Mouse (Mus musculus): ENCODE data around the gene Gli3. TPM values are rescaled to one million over a fixed set of nuclear protein-coding genes. Genes with fewer than 3 reads are reported as not detected.
A peak's percentile ranks its signal among the peaks of the same experiment; 100 is the strongest.

The Gli3 gene
- polyA plus RNA-seq, 1 experiment from 2014 or later, result 30.1 TPM

- WGBS, result 61% methylated on average over 4 of the region's 4 CpGs
- Histone ChIP-seq H3K4me2 (no peak overlapping the region), H3K27ac (no peak overlapping the region), H3K9me3 (no peaks in the 10 kb centered on the region), H3K27me3 (no peaks in the 10 kb centered on the region), H3K9ac (no peak overlapping the region), H3K4me1 (peaks cover 7% of the 10 kb centered on the region; the same call in 1 of the 2 replicates), H3K4me3 (no peak overlapping the region), H3K36me3 (no peaks in the 10 kb centered on the region)
- no peak for ATAC-seq (ENCODE audit: insufficient number of reproducible peaks, low FRiP score, low TSS enrichment, low read depth)
Observed at GRCm38 (mm10) chr13:15707481-15707881, 244.4 kb downstream of the Gli3 start.

- no peak overlapping the region for H3K4me3 ChIP-seq
- no peaks in the 10 kb centered on the region for H3K27me3 ChIP-seq
- H3K27ac ChIP-seq, result no peak overlapping the region
- H3K36me3 ChIP-seq, result peaks cover 28% of the 10 kb centered on the region
- WGBS, result 89% methylated on average over 7 of the region's 7 CpGs
- no peak overlapping the region for H3K9ac ChIP-seq
- H3K4me2 ChIP-seq, result no peak overlapping the region
- peaks cover 6% of the 10 kb centered on the region for H3K4me1 ChIP-seq
- H3K9me3 ChIP-seq, result no peaks in the 10 kb centered on the region
- no peak for ATAC-seq (ENCODE audit: insufficient number of reproducible peaks, low FRiP score, low TSS enrichment, low read depth)
Observed at GRCm38 (mm10) chr13:15713486-15713885, 250.5 kb downstream of the Gli3 start.

- no peak for ATAC-seq (ENCODE audit: insufficient number of reproducible peaks, low FRiP score, low TSS enrichment, low read depth)
- no peaks in the 10 kb centered on the region for H3K9me3 ChIP-seq
- H3K27ac ChIP-seq, result no peak overlapping the region
- 82% methylated on average over 4 of the region's 4 CpGs for WGBS
- H3K27me3 ChIP-seq, result no peaks in the 10 kb centered on the region
- peaks cover 28% of the 10 kb centered on the region for H3K36me3 ChIP-seq
- H3K4me2 ChIP-seq, result no peak overlapping the region
- no peak overlapping the region for H3K9ac ChIP-seq
- peaks cover 6% of the 10 kb centered on the region for H3K4me1 ChIP-seq
- H3K4me3 ChIP-seq, result no peak overlapping the region
Observed at GRCm38 (mm10) chr13:15714331-15714725, 251.3 kb downstream of the Gli3 start.

GRCm38 (mm10) chr13:15714726-15715437, 251.8 kb downstream of the Gli3 start:
- Histone ChIP-seq H3K9me3 (no peaks in the 10 kb centered on the region), H3K4me2 (no peak overlapping the region), H3K27me3 (no peaks in the 10 kb centered on the region), H3K4me3 (no peak overlapping the region), H3K27ac (peak overlapping the region; percentile 38; the same call in 1 of the 2 replicates), H3K9ac (no peak overlapping the region), H3K36me3 (peaks cover 30% of the 10 kb centered on the region), H3K4me1 (peaks cover 6% of the 10 kb centered on the region)
- ATAC-seq (ENCODE audit: insufficient number of reproducible peaks, low FRiP score, low TSS enrichment, low read depth), result no peak
- 37% methylated on average over 8 of the region's 8 CpGs for WGBS

GRCm38 (mm10) chr13:15721446-15721845, 258.4 kb downstream of the Gli3 start:
- ATAC-seq (ENCODE audit: insufficient number of reproducible peaks, low FRiP score, low TSS enrichment, low read depth), result no peak
- no peak overlapping the region for H3K9ac ChIP-seq
- no peak overlapping the region for H3K27ac ChIP-seq
- no peak overlapping the region for H3K4me2 ChIP-seq
- 84% methylated on average over 1 of the region's 1 CpGs for whole genome bisulfite sequencing
- H3K27me3 ChIP-seq, result no peaks in the 10 kb centered on the region
- H3K36me3 ChIP-seq, result peaks cover 59% of the 10 kb centered on the region
- no peaks in the 10 kb centered on the region for H3K4me1 ChIP-seq
- H3K4me3 ChIP-seq, result no peak overlapping the region
- H3K9me3 ChIP-seq, result no peaks in the 10 kb centered on the region

- no peak overlapping the region for H3K9ac ChIP-seq
- 89% methylated on average over 1 of the region's 1 CpGs for WGBS
Observed at GRCm38 (mm10) chr13:15722766-15723379, 259.8 kb downstream of the Gli3 start.

GRCm38 (mm10) chr13:15724723-15725122, 261.7 kb downstream of the Gli3 start:
- Histone ChIP-seq H3K36me3 (peaks cover 75% of the 10 kb centered on the region), H3K4me3 (no peak overlapping the region), H3K9ac (no peak overlapping the region), H3K4me2 (no peak overlapping the region), H3K4me1 (no peaks in the 10 kb centered on the region), H3K27ac (no peak overlapping the region), H3K27me3 (no peaks in the 10 kb centered on the region), H3K9me3 (no peaks in the 10 kb centered on the region)
- WGBS, result 92% methylated on average over 10 of the region's 10 CpGs
- ATAC-seq (ENCODE audit: insufficient number of reproducible peaks, low FRiP score, low TSS enrichment, low read depth), result no peak

More at GRCm38 (mm10) chr13:15722766-15723379, 259.8 kb downstream of the Gli3 start:
- Histone ChIP-seq H3K9me3 (no peaks in the 10 kb centered on the region), H3K4me1 (no peaks in the 10 kb centered on the region), H3K4me2 (no peak overlapping the region), H3K4me3 (no peak overlapping the region), H3K36me3 (peaks cover 65% of the 10 kb centered on the region), H3K27me3 (no peaks in the 10 kb centered on the region), H3K27ac (no peak overlapping the region)
- ATAC-seq (ENCODE audit: insufficient number of reproducible peaks, low FRiP score, low TSS enrichment, low read depth), result no peak

GRCm38 (mm10) chr13:15741771-15742170, 278.7 kb downstream of the Gli3 start:
- H3K27ac ChIP-seq, result peak overlapping the region; percentile 85
- WGBS, result 11% methylated on average over 1 of the region's 1 CpGs

GRCm38 (mm10) chr13:15742308-15742707, 279.3 kb downstream of the Gli3 start:
- Histone ChIP-seq H3K4me2 (no peak overlapping the region), H3K27me3 (no peaks in the 10 kb centered on the region), H3K4me3 (no peak overlapping the region), H3K27ac (peak overlapping the region; percentile 48), H3K4me1 (peaks cover 27% of the 10 kb centered on the region), H3K36me3 (no peaks in the 10 kb centered on the region), H3K9me3 (no peaks in the 10 kb centered on the region), H3K9ac (no peak overlapping the region)
- WGBS, result 68% methylated on average over 3 of the region's 3 CpGs
- ATAC-seq (ENCODE audit: insufficient number of reproducible peaks, low FRiP score, low TSS enrichment, low read depth), result no peak

More at GRCm38 (mm10) chr13:15741771-15742170, 278.7 kb downstream of the Gli3 start:
- ATAC-seq (ENCODE audit: insufficient number of reproducible peaks, low FRiP score, low TSS enrichment, low read depth), result peak; percentile 93
- H3K4me2 ChIP-seq, result no peak overlapping the region
- no peaks in the 10 kb centered on the region for H3K36me3 ChIP-seq
- peaks cover 27% of the 10 kb centered on the region for H3K4me1 ChIP-seq
- no peak overlapping the region for H3K4me3 ChIP-seq
- H3K27me3 ChIP-seq, result no peaks in the 10 kb centered on the region
- H3K9me3 ChIP-seq, result no peaks in the 10 kb centered on the region
- H3K9ac ChIP-seq, result no peak overlapping the region

- 27% methylated on average over 4 of the region's 4 CpGs for WGBS
- Histone ChIP-seq H3K36me3 (no peaks in the 10 kb centered on the region), H3K9me3 (no peaks in the 10 kb centered on the region), H3K27ac (peak overlapping the region; percentile 48), H3K4me1 (peaks cover 27% of the 10 kb centered on the region), H3K9ac (no peak overlapping the region), H3K27me3 (no peaks in the 10 kb centered on the region), H3K4me2 (no peak overlapping the region), H3K4me3 (no peak overlapping the region)
- ATAC-seq (ENCODE audit: insufficient number of reproducible peaks, low FRiP score, low TSS enrichment, low read depth), result no peak
Observed at GRCm38 (mm10) chr13:15742777-15743176, 279.7 kb downstream of the Gli3 start.

GRCm38 (mm10) chr13:15758835-15759632, 296.0 kb downstream of the Gli3 start:
- 4% methylated on average over 38 of the region's 38 CpGs for WGBS
- Histone ChIP-seq H3K27me3 (no peaks in the 10 kb centered on the region), H3K4me3 (peak overlapping the region; percentile 42), H3K4me2 (peak overlapping the region; percentile 56), H3K9me3 (no peaks in the 10 kb centered on the region), H3K27ac (peak overlapping the region; percentile 65; the same call in 1 of the 2 replicates), H3K4me1 (peaks cover 14% of the 10 kb centered on the region), H3K9ac (0 out of 2 replicates have a peak overlapping the region, but pooled peaks have one; percentile 10), H3K36me3 (no peaks in the 10 kb centered on the region)
- ATAC-seq (ENCODE audit: insufficient number of reproducible peaks, low FRiP score, low TSS enrichment, low read depth), result 0 out of 2 replicates have a peak, but pooled peaks have one; percentile 71

All from limb, embryonic 15.5 days (tissue).